Mouse (Mus musculus) liver, embryonic 14.5 days (tissue): ENCODE results near the gene Zp2. TPM values are rescaled to one million over a fixed set of nuclear protein-coding genes. Genes with fewer than 3 reads are reported as not detected.

Experiments
- ATAC-seq: fragments of 200-750 bp; cut with Nextera tagmentation; 2 replicates; pipeline ENCODE4 v1.8.0; 2017; ENCODE audit warnings: moderate number of reproducible peaks, mild to moderate bottlenecking, moderate library complexity; ENCODE audit not compliant: insufficient read depth
- DNase-seq, 3 experiments: peaks; one replicate each; pipeline ENCODE4 v3.0.0-alpha.2; 2012 to 2013; ENCODE audit warnings: low read depth in 3 of 3, low spot score in 3 of 3
- H3K27ac ChIP-seq: fragments of 300-500 bp; sonication (generic); 2 replicates; pipeline ENCODE4 v1.5.1; 2014; ENCODE audit warnings: moderate library complexity, mild to moderate bottlenecking, control low read depth, inconsistent platforms
- H3K27me3 ChIP-seq: fragments of 300-500 bp; sonication (generic); 2 replicates; pipeline ENCODE4 v1.6.1; 2014; ENCODE audit warnings: mild to moderate bottlenecking, low read length, moderate library complexity; ENCODE audit not compliant: control insufficient read depth, insufficient read depth
- H3K36me3 ChIP-seq: fragments of 300-500 bp; sonication (generic); replicated peaks from 2 replicates; pipeline ENCODE4 v1.6.1; 2014; ENCODE audit warnings: low read depth; ENCODE audit not compliant: control insufficient read depth, insufficient read depth
- H3K4me1 ChIP-seq, 2 experiments: fragments of 200-500 bp in 1 of 2; fragments of 300-500 bp in 1 of 2; sonication (generic) in 1 of 2; replicated peaks; 2 replicates each; pipeline ENCODE4 v1.6.1; 2012 to 2014; ENCODE audit warnings: antibody characterized with exemption in 1 of 2, inconsistent platforms in 1 of 2, low read length in 1 of 2; ENCODE audit not compliant: control insufficient read depth in 2 of 2, insufficient read depth in 2 of 2
- H3K4me2 ChIP-seq: fragments of 300-500 bp; sonication (generic); 2 replicates; pipeline ENCODE4 v1.6.1; 2014; ENCODE audit warnings: low read depth, mild to moderate bottlenecking, control low read depth, moderate library complexity
- H3K4me3 ChIP-seq, 2 experiments: fragments of 200-500 bp in 1 of 2; fragments of 300-500 bp in 1 of 2; sonication (generic) in 1 of 2; 2 replicates each; pipeline ENCODE4 v1.5.1; 2012 to 2014; ENCODE audit warnings: low read depth in 2 of 2, low read length in 2 of 2, mild to moderate bottlenecking in 2 of 2, control low read depth in 1 of 2, inconsistent platforms in 1 of 2, moderate library complexity in 1 of 2; ENCODE audit not compliant: insufficient read depth in 1 of 2
- H3K9ac ChIP-seq: fragments of 300-500 bp; sonication (generic); replicated peaks from 2 replicates; pipeline ENCODE4 v1.6.1; 2014; ENCODE audit warnings: mild to moderate bottlenecking, control low read depth, moderate library complexity
- H3K9me3 ChIP-seq: fragments of 300-500 bp; sonication (generic); 2 replicates; pipeline ENCODE4 v1.6.1; 2016; ENCODE audit warnings: low read length, mixed read lengths; ENCODE audit not compliant: control insufficient read depth
- CTCF ChIP-seq: IDR thresholded peaks from 2 replicates; pipeline ENCODE4 v1.5.1; 2016; ENCODE audit warnings: antibody characterized with exemption, low read depth, control low read depth
- EP300 ChIP-seq: IDR thresholded peaks from 2 replicates; pipeline ENCODE4 v1.6.1; 2016; ENCODE audit warnings: antibody characterized with exemption, low read depth
- WGBS: fragments of 180-500 bp; shearing (Covaris S2); extraction: QIAGEN DNeasy Blood & Tissue Kit; methylation state at CpG from one replicate; pipeline ENCODE4 v1.1.7; 2014; ENCODE audit not compliant: insufficient replicate concordance; 5-methylcytosine and 5-hydroxymethylcytosine counted together
- polyA plus RNA-seq, 2 experiments: library from polyadenylated mRNA; depleted of rRNA in 1 of 2; stranded (reverse) in 1 of 2; unstranded in 1 of 2; fragments of >200 nt; fragmentation: Nextera tagmentation in 1 of 2; extraction: Ambion mirVana in 1 of 2; gene quantifications; 2 replicates each; pipeline versions ENCODE4 v1.2.1 to v1.2.3; 2012 to 2014

Zp2 gene
- polyA plus RNA-seq, 2 experiments: not detected

DNA sequence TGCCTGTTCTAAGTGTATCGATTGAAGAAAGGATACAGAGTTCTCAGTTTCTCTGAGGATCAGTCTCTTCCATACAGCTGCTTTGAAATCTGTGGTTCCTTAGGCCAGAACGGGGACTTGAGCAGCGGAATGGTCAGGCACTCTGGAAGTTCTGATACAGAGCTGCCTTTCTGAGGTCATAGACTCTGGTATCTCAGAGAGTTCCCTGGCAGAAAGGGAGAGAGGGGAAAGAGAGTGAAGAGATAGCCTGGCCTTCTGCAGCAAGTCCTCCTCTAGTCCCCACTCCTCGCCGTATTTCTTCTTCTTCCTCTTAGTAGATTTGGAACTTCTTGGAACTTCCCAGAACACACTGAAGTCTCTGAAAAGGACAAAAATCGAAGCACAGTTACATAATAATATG is 49.9 kb downstream of the Zp2 start, which contains the start of gene Dnah3:
Gene Dnah3, minus strand, starts transcription at position 101 of the 400 bp plus-strand sequence.
- no peaks in the 10 kb centered on the region for H3K9me3 ChIP-seq
- no peak within 1 kb of the TSS for H3K4me2 ChIP-seq
- no peak within 1 kb of the TSS for H3K27ac ChIP-seq
- no peak within 1 kb of the TSS for H3K9ac ChIP-seq
- 51% methylated on average over 6 of the region's 6 CpGs for WGBS
- H3K36me3 ChIP-seq: no peaks in the 10 kb centered on the region
- DNase-seq (no peak), ATAC-seq (no peak)
- H3K4me1 ChIP-seq: no peaks in the 10 kb centered on the region
- H3K4me3 ChIP-seq: no peak within 1 kb of the TSS
- no peaks in the 10 kb centered on the region for H3K27me3 ChIP-seq
- TF ChIP-seq CTCF: no peak
- no peak for TF ChIP-seq EP300

DNA sequence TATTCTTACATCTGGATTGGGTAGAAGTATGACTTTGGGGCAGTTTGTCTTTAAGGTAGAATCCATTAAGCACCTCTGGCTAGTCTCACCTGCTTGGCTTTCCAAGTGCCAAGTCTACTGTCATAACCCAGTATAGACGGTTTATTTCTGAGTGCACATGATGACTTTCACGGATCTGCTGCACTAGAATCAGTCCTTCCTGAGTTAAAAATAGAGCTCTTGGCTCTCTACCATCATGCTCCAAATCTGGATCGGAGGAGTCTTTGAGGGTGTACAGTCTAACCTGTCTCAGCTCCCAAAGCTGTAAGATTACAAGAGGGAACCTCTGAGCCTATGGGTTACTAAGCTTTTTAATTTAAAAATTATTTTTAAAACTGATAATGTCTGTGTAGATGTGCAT is 50.9 kb downstream of the Zp2 start:
- ATAC-seq: no peak
- Histone ChIP-seq H3K36me3 (no peaks in the 10 kb centered on the region), H3K4me1 (no peaks in the 10 kb centered on the region), H3K4me3 (no peak overlapping the region), H3K27ac (no peak overlapping the region), H3K9ac (no peak overlapping the region), H3K4me2 (no peak overlapping the region), H3K9me3 (no peaks in the 10 kb centered on the region), H3K27me3 (no peaks in the 10 kb centered on the region)
- TF ChIP-seq CTCF (no peak), EP300 (no peak)
- 65% methylated on average over 3 of the region's 3 CpGs for WGBS
- no peak for DNase-seq

DNA sequence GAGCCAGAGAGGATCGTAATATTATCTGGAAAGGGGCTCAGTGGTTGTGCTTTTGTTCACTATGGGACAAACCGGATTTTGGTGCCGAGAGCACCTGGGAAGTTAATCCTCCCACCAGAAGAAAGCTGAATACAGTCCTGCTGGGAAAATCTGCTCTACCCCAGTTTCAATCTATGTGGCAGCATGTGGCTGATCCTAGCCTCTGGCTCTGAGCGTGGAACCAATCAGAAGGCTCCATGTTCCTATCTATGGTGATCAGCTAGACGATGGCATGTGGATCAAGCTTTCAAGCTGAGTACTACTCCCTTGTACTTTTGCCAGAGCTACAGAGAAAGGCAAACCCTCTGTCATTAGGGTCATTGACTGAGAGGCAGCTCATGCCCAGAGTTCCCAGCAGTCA is 52.1 kb downstream of the Zp2 start:
- H3K4me2 ChIP-seq: no peak overlapping the region
- H3K4me1 ChIP-seq: no peaks in the 10 kb centered on the region
- ATAC-seq (no peak), DNase-seq (no peak)
- no peaks in the 10 kb centered on the region for H3K36me3 ChIP-seq
- H3K27me3 ChIP-seq: no peaks in the 10 kb centered on the region
- WGBS: 44% methylated on average over 5 of the region's 5 CpGs
- H3K9me3 ChIP-seq: no peaks in the 10 kb centered on the region
- H3K9ac ChIP-seq: no peak overlapping the region
- no peak overlapping the region for H3K27ac ChIP-seq
- no peak for TF ChIP-seq EP300
- no peak for TF ChIP-seq CTCF
- H3K4me3 ChIP-seq: no peak overlapping the region

DNA sequence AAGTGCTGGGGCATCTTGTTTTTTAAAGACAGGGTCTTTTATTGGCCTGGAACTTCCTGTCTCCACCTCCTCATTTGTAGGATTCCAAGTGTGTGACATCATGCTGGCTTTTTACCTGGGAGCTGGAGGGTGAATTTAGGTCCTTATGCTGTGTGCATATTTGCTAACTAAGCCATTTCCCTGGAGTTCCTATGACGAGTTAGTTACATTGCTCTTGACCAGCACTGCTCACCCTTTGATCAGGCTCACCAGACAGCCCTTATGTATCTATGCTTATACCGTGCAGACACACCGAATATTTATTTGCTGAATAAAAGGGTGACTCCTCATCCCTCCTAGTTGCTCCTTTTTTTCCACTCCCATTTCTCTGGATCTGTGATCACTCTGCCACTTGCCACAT is 64.9 kb downstream of the Zp2 start:
- Histone ChIP-seq H3K4me1 (no peaks in the 10 kb centered on the region), H3K36me3 (no peaks in the 10 kb centered on the region), H3K9ac (no peak overlapping the region), H3K4me2 (no peak overlapping the region), H3K27me3 (no peaks in the 10 kb centered on the region), H3K27ac (no peak overlapping the region), H3K4me3 (no peak overlapping the region), H3K9me3 (no peaks in the 10 kb centered on the region)
- TF ChIP-seq CTCF (no peak), EP300 (no peak)
- DNase-seq (no peak), ATAC-seq (no peak)
- 53% methylated on average over 3 of the region's 3 CpGs for WGBS

Other genes with a start within 250 kb of the Zp2 start
- 1.00 and 1.4 TPM in 2 replicates for gene Lyrm1, start 249.4 kb downstream of the Zp2 start, polyA plus RNA-seq (2012; rRNA removed)
- gene Lyrm1, start 249.4 kb downstream of the Zp2 start, polyA plus RNA-seq (2014; fragmentation: Nextera tagmentation; extraction: Ambion mirVana): 2.0 and 3.2 TPM in 2 replicates
- 0.63 and 0.87 TPM in 2 replicates for gene Dcun1d3, start 249.0 kb downstream of the Zp2 start, polyA plus RNA-seq (2012; rRNA removed)
- gene Dcun1d3, start 249.0 kb downstream of the Zp2 start, polyA plus RNA-seq (2014; fragmentation: Nextera tagmentation; extraction: Ambion mirVana): 1.2 and 1.9 TPM in 2 replicates
- gene Dnah3, start 50.0 kb downstream of the Zp2 start, polyA plus RNA-seq (2012; rRNA removed): not detected in 2 replicates
- not detected in 2 replicates for gene Dnah3, start 50.0 kb downstream of the Zp2 start, polyA plus RNA-seq (2014; fragmentation: Nextera tagmentation; extraction: Ambion mirVana)
- 0.77 and 0.78 TPM in 2 replicates for gene Tmem159, start 42.9 kb downstream of the Zp2 start, polyA plus RNA-seq (2012; rRNA removed)
- 1.7 and 1.9 TPM in 2 replicates for gene Tmem159, start 42.9 kb downstream of the Zp2 start, polyA plus RNA-seq (2014; fragmentation: Nextera tagmentation; extraction: Ambion mirVana)
- gene Anks4b, start 28.6 kb upstream of the Zp2 start, polyA plus RNA-seq (2012; rRNA removed): 2.4 and 3.2 TPM in 2 replicates
- gene Anks4b, start 28.6 kb upstream of the Zp2 start, polyA plus RNA-seq (2014; fragmentation: Nextera tagmentation; extraction: Ambion mirVana): 0.95 and 1.3 TPM in 2 replicates
- 0.06 and 0.08 TPM in 2 replicates for gene Crym, start 56.8 kb upstream of the Zp2 start, polyA plus RNA-seq (2012; rRNA removed)
- not detected in 2 replicates for gene Crym, start 56.8 kb upstream of the Zp2 start, polyA plus RNA-seq (2014; fragmentation: Nextera tagmentation; extraction: Ambion mirVana)
- 0.03 and 0.04 TPM in 2 replicates for gene Abca14, start 58.7 kb upstream of the Zp2 start, polyA plus RNA-seq (2012; rRNA removed)
- gene Abca14, start 58.7 kb upstream of the Zp2 start, polyA plus RNA-seq (2014; fragmentation: Nextera tagmentation; extraction: Ambion mirVana): not detected in 2 replicates
- gene Abca15, start 183.4 kb upstream of the Zp2 start, polyA plus RNA-seq (2012; rRNA removed): not detected in 2 replicates
- gene Abca15, start 183.4 kb upstream of the Zp2 start, polyA plus RNA-seq (2014; fragmentation: Nextera tagmentation; extraction: Ambion mirVana): not detected in 2 replicates